Mouse (Mus musculus) cerebellum, postnatal 14 days (tissue): ENCODE measurements around the gene Faap20.

Experiments used
- DNase-seq, 2 experiments: peaks; one replicate each; pipeline ENCODE4 v3.0.0; 2021; ENCODE audit warnings: mixed read lengths in 2 of 2

Gene Faap20

DNA sequence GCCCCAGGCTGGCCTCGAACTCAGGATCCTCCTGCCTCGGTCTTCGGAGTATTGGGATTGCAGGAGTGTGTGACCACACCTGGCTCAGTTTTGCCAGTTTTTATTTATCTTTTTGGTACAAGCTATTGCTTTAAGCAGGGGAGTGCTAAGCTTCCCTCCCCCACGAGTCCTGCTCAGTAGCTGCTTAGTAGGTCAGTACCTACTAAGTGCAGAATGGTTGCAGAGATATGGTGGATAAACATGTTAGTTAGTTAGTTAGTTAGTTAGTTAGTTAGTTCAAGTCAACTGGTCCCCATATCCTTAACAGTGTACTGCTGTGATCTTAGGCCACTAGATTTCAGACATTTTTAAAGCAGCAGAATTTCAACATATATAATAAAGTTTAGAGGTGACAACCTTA lies 36.5 kb downstream of the Faap20 start:
- DNase-seq: no peak

DNA sequence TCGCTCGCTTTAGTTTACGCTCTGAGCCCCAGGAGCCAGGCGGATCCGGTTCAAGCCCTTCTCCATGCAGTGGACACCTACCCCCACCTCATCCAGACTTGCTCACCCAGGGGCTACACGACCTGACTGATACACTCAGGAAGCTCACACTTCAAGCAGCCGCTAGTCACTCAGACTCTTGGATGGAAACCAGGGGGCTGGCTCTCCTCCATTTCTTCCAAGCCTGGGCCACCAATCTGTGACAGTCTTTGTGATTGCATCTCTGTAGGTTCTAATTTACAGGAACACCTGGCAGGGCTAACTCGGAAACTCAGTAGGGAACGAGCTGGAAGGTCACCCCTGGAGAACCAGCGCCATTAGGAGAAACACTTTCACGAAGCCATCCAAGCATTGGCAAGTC lies 38.1 kb downstream of the Faap20 start:
- DNase-seq: peak; percentile 80 to 81

DNA sequence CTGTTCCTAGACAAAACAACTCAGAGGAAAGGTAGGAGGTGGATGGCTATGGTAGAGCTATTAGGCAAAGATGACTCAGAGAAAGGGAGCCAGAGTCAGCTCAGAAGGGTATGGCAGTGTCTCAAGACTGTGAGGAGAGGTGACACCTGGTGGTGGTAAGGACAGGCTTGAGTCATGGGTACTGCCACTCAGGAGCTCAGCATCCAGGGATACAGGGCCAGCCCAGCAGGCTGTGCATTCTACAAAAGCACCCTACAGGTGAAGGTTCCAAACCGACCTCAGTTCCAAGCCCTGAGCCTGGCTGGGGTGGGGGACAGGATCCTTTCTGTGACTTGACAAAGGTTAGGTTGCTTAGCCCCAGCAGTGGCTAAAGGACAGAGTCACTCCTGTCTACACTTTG lies 39.0 kb downstream of the Faap20 start:
- no peak for DNase-seq

DNA sequence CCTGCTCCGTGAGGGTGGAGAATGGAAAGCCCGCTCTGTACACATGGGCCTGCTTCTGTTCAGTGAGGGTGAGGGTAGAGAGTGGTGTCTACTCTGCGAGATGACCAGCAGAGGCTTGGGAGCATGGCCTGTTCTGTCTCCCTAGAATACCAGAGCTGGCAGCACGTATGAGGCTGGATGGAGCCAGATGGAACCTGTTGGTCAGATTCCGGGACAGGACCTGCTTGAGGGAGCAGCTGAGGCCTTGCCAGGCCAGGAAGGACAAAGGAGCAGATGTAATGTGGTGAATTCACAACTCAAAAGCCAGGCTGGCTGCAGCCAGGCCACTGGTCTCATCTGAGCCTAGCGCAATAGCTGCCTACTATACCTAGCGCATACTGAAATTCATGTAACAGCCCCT lies 40.4 kb downstream of the Faap20 start:
- peak; percentile 75 to 77 for DNase-seq

DNA sequence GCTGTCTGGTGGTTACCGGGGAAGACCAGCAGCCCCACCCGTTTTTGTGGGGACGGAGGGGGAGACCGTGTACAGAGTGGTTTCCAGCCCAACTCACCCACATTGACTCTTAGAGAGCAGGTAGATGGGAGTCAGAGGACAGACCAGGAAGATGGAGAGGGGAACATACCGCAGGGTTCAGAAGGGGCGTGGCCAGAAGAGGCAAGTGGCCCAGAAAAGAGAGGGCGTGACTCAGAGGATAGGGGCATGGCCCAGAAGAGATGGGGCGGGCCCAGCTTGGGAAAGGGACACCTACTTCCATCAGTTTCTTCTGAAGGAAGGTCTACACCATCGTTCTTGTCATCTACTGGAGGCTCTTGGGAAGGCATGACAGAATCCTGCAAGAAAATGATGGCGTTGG lies 43.3 kb downstream of the Faap20 start:
- DNase-seq: no peak

DNA sequence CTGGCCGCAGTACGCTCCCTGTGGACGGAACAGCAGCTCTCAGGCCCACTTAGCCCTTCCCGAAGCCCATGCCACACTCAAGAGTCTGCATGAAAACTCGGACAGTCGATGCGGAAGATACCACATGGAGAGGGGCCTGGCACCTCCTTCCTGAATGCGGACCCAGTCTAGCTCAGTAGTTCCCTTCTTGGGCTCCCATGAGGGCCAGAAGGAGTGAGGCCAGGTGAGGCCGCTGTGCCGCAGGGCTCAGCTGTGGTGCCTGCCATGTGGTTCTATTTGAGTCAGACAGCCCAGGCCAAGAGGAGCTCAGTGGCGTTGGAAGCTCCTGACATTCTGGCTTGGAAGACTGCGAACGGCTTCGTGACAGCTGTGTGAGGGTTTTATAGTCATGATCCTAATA lies 44.8 kb downstream of the Faap20 start:
- DNase-seq: peak; percentile 45 to 49

DNA sequence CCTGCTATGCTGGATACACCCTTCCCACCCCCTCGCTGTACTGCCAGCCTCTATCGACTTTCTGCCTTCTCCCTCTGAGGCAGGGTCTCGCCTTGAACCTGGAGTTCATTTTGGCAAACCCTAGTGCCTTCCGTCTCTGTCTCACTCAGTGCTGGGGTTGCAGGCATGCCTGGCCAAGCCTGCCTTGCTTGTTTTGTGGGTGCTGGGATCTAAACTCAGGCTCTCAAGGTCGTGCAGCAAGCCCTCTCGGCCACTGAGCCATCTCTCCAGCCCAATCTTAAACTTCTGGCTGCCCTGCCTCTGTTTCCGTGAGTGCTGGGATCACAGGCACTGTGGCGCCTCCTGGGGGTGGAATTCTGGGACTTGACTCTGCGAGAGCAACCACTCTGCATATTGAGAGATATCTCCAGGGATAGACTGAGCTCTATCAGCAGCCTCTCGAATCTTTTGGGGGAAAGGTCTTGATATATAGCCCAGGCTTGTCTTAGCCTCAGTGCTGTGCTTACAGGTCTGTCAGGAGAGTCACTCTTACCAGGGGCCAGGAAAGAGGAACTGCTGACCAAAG lies 45.5 kb downstream of the Faap20 start:
- DNase-seq: peak; percentile 58 to 74

DNA sequence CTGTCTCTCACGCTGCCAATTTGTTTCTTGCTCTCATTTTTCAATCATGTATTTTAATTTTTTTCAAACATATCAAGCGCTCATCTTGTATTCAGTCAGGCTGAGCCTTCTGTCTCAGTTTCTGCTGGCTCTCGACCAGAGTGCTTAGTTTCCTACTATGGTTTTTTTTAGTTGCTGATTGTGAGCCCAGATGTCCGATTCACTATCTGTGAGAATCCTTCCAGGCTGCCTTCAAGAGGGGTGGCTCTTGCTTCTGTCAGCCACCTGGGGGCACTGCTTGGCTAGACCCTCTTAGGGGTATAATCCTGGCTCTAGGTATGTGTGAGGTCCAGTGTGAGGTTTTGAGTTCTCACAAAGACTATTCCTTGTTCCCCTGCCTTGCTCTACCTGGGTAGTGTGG lies 46.4 kb downstream of the Faap20 start:
- peak; percentile 66 to 71 for DNase-seq

DNA sequence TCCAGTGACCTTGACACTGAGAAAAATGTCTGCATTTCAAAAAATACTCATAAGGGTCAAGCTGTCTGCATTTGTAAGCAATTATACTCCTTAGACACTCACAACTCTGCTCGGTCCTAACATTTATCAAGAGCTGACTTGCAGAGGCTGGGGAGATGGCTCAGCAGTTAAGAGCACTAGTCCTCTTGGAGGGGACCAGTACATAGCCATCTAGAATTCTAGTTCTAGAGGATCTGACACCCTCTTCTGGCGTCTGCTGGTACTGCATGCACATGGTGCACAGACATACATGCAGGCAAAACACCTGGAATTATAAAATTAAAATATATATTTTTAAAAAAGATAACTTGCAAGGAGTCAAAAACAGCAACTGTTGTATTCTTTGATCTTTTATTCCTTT lies 47.5 kb downstream of the Faap20 start:
- DNase-seq: peak; percentile 74 to 86

DNA sequence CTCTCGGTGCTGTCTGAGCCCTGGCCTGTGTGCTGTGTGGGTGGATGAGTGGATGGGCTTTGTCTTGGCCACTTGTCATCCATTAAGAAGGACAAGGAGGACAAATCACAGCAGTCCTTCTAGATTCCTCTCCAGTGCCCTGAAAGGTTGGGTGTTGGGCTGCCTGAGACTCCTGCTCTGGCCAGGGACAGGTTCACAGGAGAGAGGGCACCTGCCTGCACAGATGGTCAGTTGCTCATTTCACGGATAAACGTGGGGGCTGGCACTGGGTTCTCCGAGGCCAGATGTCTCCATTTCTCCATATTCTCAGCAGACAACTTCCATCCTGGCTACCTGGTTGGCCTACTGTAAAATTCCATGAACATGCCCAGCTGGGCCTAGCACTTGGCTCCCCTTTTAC lies 49.2 kb downstream of the Faap20 start:
- DNase-seq: peak; percentile 82

DNA sequence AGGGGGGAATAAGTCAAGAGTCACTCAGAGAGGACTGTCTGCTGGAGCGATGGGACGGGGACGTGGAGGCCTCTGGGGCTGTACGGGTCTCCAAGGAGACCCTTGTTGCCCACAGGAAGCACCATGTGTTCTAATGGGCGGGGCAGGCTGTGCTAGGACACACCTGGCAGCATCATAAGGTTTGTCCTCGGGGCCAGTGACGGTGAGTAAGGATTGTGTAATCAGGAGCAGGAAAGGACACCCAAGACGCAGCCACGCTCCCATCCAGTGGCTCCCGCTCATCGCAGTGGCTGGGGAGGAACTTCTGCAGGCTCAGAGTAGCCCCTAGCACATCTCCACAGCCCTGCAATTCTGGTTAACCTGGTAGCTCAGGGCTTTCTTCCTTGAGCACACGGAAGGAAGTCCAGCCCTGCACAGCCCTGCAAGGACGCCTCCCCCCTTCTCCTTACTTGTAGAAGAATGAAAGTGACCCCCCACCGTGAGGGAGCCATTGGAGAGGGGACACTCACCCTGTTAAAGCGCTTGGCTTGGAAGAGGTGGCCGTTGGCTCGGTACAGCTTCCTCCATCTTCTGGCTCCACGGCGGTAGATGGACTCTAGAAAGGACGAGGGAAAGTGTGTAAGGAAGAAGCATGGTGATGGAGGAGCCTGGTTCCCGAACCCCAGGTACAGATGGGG lies 51.0 kb downstream of the Faap20 start:
- peak in 1 of 2 experiments; percentile 53 for DNase-seq

DNA sequence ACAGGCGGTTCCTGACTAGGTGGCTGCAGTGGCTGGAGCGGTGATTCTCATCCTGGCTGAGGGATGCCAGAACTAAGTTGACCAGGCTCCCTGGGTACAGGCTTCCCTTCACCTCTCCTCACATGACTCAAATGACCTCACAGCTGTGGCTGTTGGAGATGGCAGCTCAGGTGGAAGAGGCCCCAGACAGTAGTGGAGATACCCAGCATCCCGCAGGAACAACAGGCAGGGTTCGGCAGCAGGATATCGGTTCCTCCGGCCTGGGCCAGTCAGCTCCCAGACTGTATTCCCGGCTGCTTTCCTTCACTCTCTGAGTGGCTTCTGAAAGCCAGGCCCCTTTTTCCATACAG lies 51.5 kb downstream of the Faap20 start:
- no peak for DNase-seq

DNA sequence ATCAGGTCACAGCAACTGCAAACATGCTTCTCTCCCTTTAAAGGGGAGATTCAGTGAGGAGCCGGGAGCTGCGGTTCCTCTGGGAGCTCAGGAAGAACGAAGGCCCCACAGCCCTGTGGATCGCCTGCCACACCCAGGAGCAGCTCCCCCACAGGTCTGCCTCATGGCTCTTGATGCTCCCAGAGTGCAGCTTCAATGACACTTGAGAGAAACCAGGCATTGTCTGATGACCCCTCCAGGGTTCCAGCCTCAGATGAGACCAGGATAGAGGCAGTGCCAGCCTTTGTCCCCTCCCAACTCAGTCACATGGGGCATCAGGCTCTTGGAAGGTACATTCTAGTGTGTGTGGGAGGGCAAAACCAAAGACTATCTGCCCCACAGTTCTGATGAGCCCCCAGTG lies 52.4 kb downstream of the Faap20 start:
- no peak for DNase-seq

DNA sequence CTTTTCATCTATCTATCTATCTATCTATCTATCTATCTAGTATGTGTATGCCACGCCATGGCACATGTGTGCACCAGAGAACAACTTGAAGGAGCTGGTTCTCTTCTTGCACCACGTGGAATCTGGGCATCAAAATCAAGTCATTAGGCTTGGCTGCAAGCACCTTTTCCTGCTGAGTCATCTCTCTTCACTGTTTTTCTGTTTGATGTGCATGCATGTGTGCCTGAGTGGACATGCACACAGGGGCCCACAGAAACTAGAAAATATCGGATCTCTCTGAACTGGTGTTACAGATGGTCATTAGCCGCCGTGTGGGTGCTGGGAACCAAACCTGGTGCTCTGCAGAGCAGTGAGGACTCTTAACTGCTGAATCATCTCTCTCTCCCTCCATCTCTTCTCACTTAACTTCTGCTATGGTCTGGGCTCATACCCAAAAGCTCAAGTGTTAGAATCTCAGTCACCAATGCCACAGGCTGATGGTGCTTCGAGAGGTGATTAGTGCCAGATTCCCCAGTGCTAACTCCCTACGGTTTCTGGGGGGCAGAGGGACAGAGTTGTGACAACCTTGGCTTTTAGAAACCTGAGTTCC lies 55.0 kb downstream of the Faap20 start:
- DNase-seq: peak in 1 of 2 experiments; percentile 30

DNA sequence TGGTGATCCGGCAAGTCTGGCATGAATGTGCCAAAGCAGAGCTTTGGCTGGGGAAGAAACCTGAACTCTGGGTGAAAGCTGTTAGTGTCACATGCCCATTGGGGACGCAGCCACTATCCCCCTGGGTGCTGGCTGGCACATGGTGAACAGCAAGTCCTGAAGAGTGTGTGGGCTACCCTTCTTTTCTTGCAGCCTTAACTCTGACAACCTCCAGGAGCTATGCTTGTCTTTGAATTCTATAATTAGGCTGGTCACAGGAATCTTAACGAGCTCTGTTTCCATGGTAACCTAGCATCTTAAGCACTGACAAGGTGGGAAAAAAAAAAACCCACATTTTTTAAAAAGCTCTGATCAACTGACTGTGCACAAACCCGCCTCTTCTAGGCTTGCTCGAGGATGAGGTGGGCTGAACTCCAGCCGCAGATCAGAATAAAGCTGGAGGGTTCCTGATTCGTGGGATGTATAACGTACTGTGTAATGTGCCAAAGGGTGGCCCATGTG lies 56.0 kb downstream of the Faap20 start:
- DNase-seq: peak in 1 of 2 experiments; percentile 51
